Mouse (Mus musculus): ENCODE results near the gene Hsd11b1.

GRCm38 (mm10) chr1:193270965-193271763, 7.3 kb upstream of the Hsd11b1 start:
- no peak for TF ChIP-seq ETS1 (conservative IDR thresholded peaks at IDR 0.05; ENCODE audit: low read depth, low read length)
- no peak for TF ChIP-seq ZNF384 (IDR thresholded peaks at IDR 0.05; ENCODE audit: low read depth, low read length)
- TF ChIP-seq POLR2A (IDR thresholded peaks at IDR 0.05; ENCODE audit: low read depth, low read length): no peak
- TF ChIP-seq ZC3H11A (IDR thresholded peaks at IDR 0.05; ENCODE audit: low read depth, low read length): no peak
- TF ChIP-seq SMC3 (IDR thresholded peaks at IDR 0.05; ENCODE audit: low read depth, low read length): no peak
- no peak for TF ChIP-seq POLR2AphosphoS2 (IDR thresholded peaks at IDR 0.05; ENCODE audit: low read depth, low read length)
- TF ChIP-seq CTCF (conservative IDR thresholded peaks at IDR 0.05 in 1 of 2, IDR thresholded peaks at IDR 0.05 in 1 of 2; ENCODE audit: low read depth in 2 of 2, low read length in 2 of 2): no peak
- no peak for TF ChIP-seq USF1 (IDR thresholded peaks at IDR 0.05; ENCODE audit: low read depth, low read length)
- TF ChIP-seq MYC (IDR thresholded peaks at IDR 0.05; ENCODE audit: low read depth, low read length): no peak
- TF ChIP-seq GABPA (IDR thresholded peaks at IDR 0.05; ENCODE audit: insufficient replicate concordance, low read depth, low read length): no peak
- TF ChIP-seq BHLHE40 (IDR thresholded peaks at IDR 0.05; ENCODE audit: low read depth, low read length): no peak
- no peak for TF ChIP-seq CHD2 (IDR thresholded peaks at IDR 0.05; ENCODE audit: low read length)
